Mouse (Mus musculus) MEL (cell line): ENCODE measurements at regions not wholly inside any gene's neighbourhood (a gene's known extent, or its start where the extent isn't known, plus 50 kb on each side); places are given as distances from the start of the nearest gene placed in this dataset.

Experiments
- CTCF ChIP-seq, 3 experiments: IDR thresholded peaks in 2 of 3; conservative IDR thresholded peaks in 1 of 3; 2 replicates each; pipeline ENCODE4 v1.5.1; 2011 to 2012; ENCODE audit warnings: low read length in 3 of 3, low read depth in 2 of 3, mild to moderate bottlenecking in 2 of 3, improper control_type of control experiment in 1 of 3, inconsistent platforms in 1 of 3, mixed read lengths in 1 of 3, moderate library complexity in 1 of 3; ENCODE audit not compliant: control insufficient read depth in 1 of 3, insufficient read depth in 1 of 3, poor library complexity in 1 of 3, severe bottlenecking in 1 of 3
- E2F4 ChIP-seq: IDR thresholded peaks from 2 replicates; pipeline ENCODE4 v1.6.1; 2011; ENCODE audit warnings: low read depth, low read length, improper control_type of control experiment, borderline replicate concordance
- EP300 ChIP-seq, 2 experiments: IDR thresholded peaks; 2 replicates each; pipeline ENCODE4 v1.6.1; 2011; ENCODE audit warnings: improper control_type of control experiment in 2 of 2, low read length in 2 of 2, low read depth in 1 of 2, mild to moderate bottlenecking in 1 of 2
- MAFK ChIP-seq: IDR thresholded peaks from 2 replicates; pipeline ENCODE4 v1.6.1; 2011; ENCODE audit warnings: low read depth, mild to moderate bottlenecking, low read length, improper control_type of control experiment, borderline replicate concordance
- NELFE ChIP-seq: IDR thresholded peaks from 2 replicates; pipeline ENCODE4 v1.6.1; 2011; ENCODE audit warnings: low read depth, low read length, improper control_type of control experiment
- POLR2A ChIP-seq, 2 experiments: IDR thresholded peaks; 2 replicates each; pipeline ENCODE4 v1.6.1; 2011 to 2012; ENCODE audit warnings: low read length in 2 of 2, mild to moderate bottlenecking in 2 of 2, control low read depth in 1 of 2, improper control_type of control experiment in 1 of 2, low read depth in 1 of 2, moderate library complexity in 1 of 2; ENCODE audit not compliant: control insufficient read depth in 1 of 2, insufficient read depth in 1 of 2, poor library complexity in 1 of 2
- RAD21 ChIP-seq: IDR thresholded peaks from 2 replicates; pipeline ENCODE4 v1.6.1; 2011; ENCODE audit warnings: mild to moderate bottlenecking, low read depth, low read length, improper control_type of control experiment
- ZNF384 ChIP-seq: IDR thresholded peaks from 2 replicates; pipeline ENCODE4 v1.6.1; 2012; ENCODE audit warnings: low read depth, mild to moderate bottlenecking, inconsistent platforms, low read length, improper control_type of control experiment

- TF ChIP-seq EP300 (IDR thresholded peaks at IDR 0.05; ENCODE audit: low read depth in 1 of 2, low read length in 2 of 2) (no peak), ZNF384 (no peak), MAFK (no peak), NELFE (no peak), RAD21 (peak; percentile 54), E2F4 (no peak), CTCF (IDR thresholded peaks at IDR 0.05 in 2 of 3, conservative IDR thresholded peaks at IDR 0.05 in 1 of 3; ENCODE audit: control insufficient read depth in 1 of 3, insufficient read depth in 1 of 3, low read depth in 2 of 3, low read length in 3 of 3, poor library complexity in 1 of 3, severe bottlenecking in 1 of 3) (peak in 2 of 3 experiments; percentile 5 to 41; a peak in 2 of 6 replicates), POLR2A (IDR thresholded peaks at IDR 0.05; ENCODE audit: control insufficient read depth in 1 of 2, insufficient read depth in 1 of 2, low read depth in 1 of 2, low read length in 2 of 2, poor library complexity in 1 of 2) (no peak)
Measured at GRCm38 (mm10) chr10:102823434-102823833, 206.6 kb downstream of the Alx1 start.
